Mouse (Mus musculus) embryonic facial prominence, embryonic 10.5 days (tissue): Measurements from ENCODE around the gene Mthfsl. TPM values are rescaled to one million over a fixed set of nuclear protein-coding genes. Genes with fewer than 3 reads are reported as not detected.

ENCODE experiments used
- polyA plus RNA-seq: library from polyadenylated mRNA; unstranded; fragments of >200 nt; fragmentation: Nextera tagmentation; extraction: Ambion mirVana; gene quantifications from 2 replicates; pipeline ENCODE4 v1.2.1, GENCODE M21; 2016

Mthfsl gene
- polyA plus RNA-seq, 1 experiment from 2014 or later = 30.9 TPM

Other genes starting within 250 kb of the Mthfsl start
- 133 TPM in 2 replicates for gene Syncrip, start 237.7 kb downstream of the Mthfsl start, polyA plus RNA-seq
- gene Zfp949, start 172.3 kb downstream of the Mthfsl start, polyA plus RNA-seq = 7.0 and 8.5 TPM in 2 replicates
- 0.07 TPM in 1 of 2 replicates, not detected in the other for gene Trim43a, start 139.4 kb downstream of the Mthfsl start, polyA plus RNA-seq
- not detected in 2 replicates for gene Bcl2a1d, start 11.6 kb upstream of the Mthfsl start, polyA plus RNA-seq
- 0.12 and 0.21 TPM in 2 replicates for gene Trim43c, start 118.9 kb upstream of the Mthfsl start, polyA plus RNA-seq
- gene Bcl2a1a, start 236.6 kb upstream of the Mthfsl start, polyA plus RNA-seq = not detected in 2 replicates